Mouse (Mus musculus) layer of hippocampus, postnatal 10 days (tissue): ENCODE measurements at regions not wholly inside any gene's neighbourhood (a gene's known extent, or its start where the extent isn't known, plus 50 kb on each side); places are given as distances from the start of the nearest gene placed in this dataset.

Experiments
- DNase-seq, 2 experiments: peaks; one replicate each; pipeline ENCODE4 v3.0.0; 2021; ENCODE audit warnings: low spot score in 2 of 2

- DNase-seq = no peak
Measured at GRCm38 (mm10) chr9:101404034-101404433, 152.4 kb upstream of the Ppp2r3a start.

GRCm38 (mm10) chr9:101402544-101403194 is 151.1 kb upstream of the Ppp2r3a start:
- no peak for DNase-seq

- no peak for DNase-seq
Measured at GRCm38 (mm10) chr9:101401416-101401815, 149.8 kb upstream of the Ppp2r3a start.

- no peak for DNase-seq
Measured at GRCm38 (mm10) chr9:101398858-101399257, 147.3 kb upstream of the Ppp2r3a start.

- DNase-seq = no peak
Measured at GRCm38 (mm10) chr9:101369380-101369779, 117.8 kb upstream of the Ppp2r3a start.

GRCm38 (mm10) chr9:101356607-101357006 is 105.0 kb upstream of the Ppp2r3a start:
- DNase-seq = no peak

GRCm38 (mm10) chr9:101348771-101349170 is 97.2 kb upstream of the Ppp2r3a start:
- DNase-seq = no peak

- no peak for DNase-seq
Measured at GRCm38 (mm10) chr9:101342887-101343286, 91.3 kb upstream of the Ppp2r3a start.

- no peak for DNase-seq
Measured at GRCm38 (mm10) chr9:101340796-101341465, 89.3 kb upstream of the Ppp2r3a start.

GRCm38 (mm10) chr9:101329032-101329824 is 77.6 kb upstream of the Ppp2r3a start:
- DNase-seq = no peak

GRCm38 (mm10) chr9:101326961-101327360 is 75.4 kb upstream of the Ppp2r3a start:
- no peak for DNase-seq

- peak; percentile 70 to 76 for DNase-seq
Measured at GRCm38 (mm10) chr9:101314036-101314435, 62.4 kb upstream of the Ppp2r3a start.

GRCm38 (mm10) chr9:101306408-101306935 is 54.9 kb upstream of the Ppp2r3a start:
- DNase-seq = no peak

- DNase-seq = no peak
Measured at GRCm38 (mm10) chr9:101305730-101306129, 54.1 kb upstream of the Ppp2r3a start.
